ENCODE assay signal across 22 mouse cellular contexts in genomic region chr1:118380105-118380786, GRCm38 (mm10). TPM values are rescaled to one million over a fixed set of nuclear protein-coding genes. Genes with fewer than 3 reads are reported as not detected.
DNase-seq lines count a peak whose midpoint lies in the region; ATAC-seq and TF ChIP-seq lines count a peak whose summit lies in the region.
"Had no signal": no experiment of that assay in that cellular context is flagged by ENCODE, and none has a peak within 500 bp of the region (broad histone marks: within the 10 kb centered on the region; RNA-seq: fewer than 3 reads in every experiment).

No protein-coding gene starts in this region.

- peak; percentile 49; the same call in 1 of the 2 replicates for TF ChIP-seq EP300 in liver, postnatal 0 days (IDR thresholded peaks at IDR 0.05; ENCODE audit: low read depth)

- no peak for TF ChIP-seq CTCF in liver, postnatal 0 days (IDR thresholded peaks at IDR 0.05; ENCODE audit: low read depth)

- H3K27me3 ChIP-seq in liver, postnatal 0 days (ENCODE audit: insufficient read depth, low read length), result no peaks in the 10 kb centered on the region
- H3K27me3 ChIP-seq in hindbrain, embryonic 14.5 days (ENCODE audit: control insufficient read depth, insufficient read depth, low read length), result no peaks in the 10 kb centered on the region
- H3K27me3 ChIP-seq: embryonic facial prominence, embryonic 13.5 days; hindbrain, embryonic 15.5 days had no signal

- no peak overlapping the region for H3K4me2 ChIP-seq in liver, postnatal 0 days (ENCODE audit: low read depth, low read length)
- H3K4me2 ChIP-seq in hindbrain, embryonic 14.5 days (replicated peaks), result no peak overlapping the region
- H3K4me2 ChIP-seq: embryonic facial prominence, embryonic 13.5 days; hindbrain, embryonic 15.5 days had no signal

- peak; percentile 68 for ATAC-seq in liver, postnatal 0 days
- ATAC-seq in granulocyte monocyte progenitor cell, adult 5-6 weeks (replicated peaks; ENCODE audit: poor library complexity, severe bottlenecking), result peak; percentile 93
- 0 out of 2 replicates have a peak, but pooled peaks have one; percentile 43 for ATAC-seq in monocyte, adult 5-6 weeks (replicated peaks; ENCODE audit: insufficient number of reproducible peaks, low FRiP score, low TSS enrichment, poor library complexity, severe bottlenecking)
- no peak for ATAC-seq in hindbrain, embryonic 14.5 days (ENCODE audit: low FRiP score)
- ATAC-seq: forebrain, embryonic 14.5 days; inflammation-experienced regulatory T-cells, adult 6 months had no signal

- peak overlapping the region; percentile 66 for H3K27ac ChIP-seq in liver, postnatal 0 days (ENCODE audit: low read depth)
- no peak overlapping the region for H3K27ac ChIP-seq in hindbrain, embryonic 14.5 days
- H3K27ac ChIP-seq: embryonic facial prominence, embryonic 13.5 days; forebrain, embryonic 10.5 days; gastrocnemius, adult 2 months; heart, embryonic 10.5 days; hindbrain, embryonic 10.5 days; hindbrain, embryonic 15.5 days had no signal

- no peaks in the 10 kb centered on the region for H3K4me1 ChIP-seq in liver, postnatal 0 days (ENCODE audit: insufficient read depth)
- H3K4me1 ChIP-seq in hindbrain, embryonic 14.5 days (replicated peaks; ENCODE audit: control insufficient read depth, insufficient read depth, low read length), result no peaks in the 10 kb centered on the region
- H3K4me1 ChIP-seq: embryonic facial prominence, embryonic 13.5 days; forebrain, embryonic 10.5 days; heart, embryonic 10.5 days; hindbrain, embryonic 10.5 days; hindbrain, embryonic 15.5 days had no signal

- H3K36me3 ChIP-seq in liver, postnatal 0 days (replicated peaks; ENCODE audit: insufficient read depth, low read length), result no peaks in the 10 kb centered on the region
- H3K36me3 ChIP-seq in hindbrain, embryonic 14.5 days (replicated peaks; ENCODE audit: control insufficient read depth, insufficient read depth), result no peaks in the 10 kb centered on the region
- H3K36me3 ChIP-seq: embryonic facial prominence, embryonic 13.5 days; heart, embryonic 10.5 days; hindbrain, embryonic 10.5 days; hindbrain, embryonic 15.5 days had no signal

- peak; percentile 22 for DNase-seq in adrenal gland, postnatal 10 days
- DNase-seq in adrenal gland, adult 8-10 months, result no peak
- DNase-seq in liver, postnatal 0 days, result peak; percentile 44
- DNase-seq in liver, result no peak
- DNase-seq in left cerebral cortex, adult 8-10 months (ENCODE audit: low spot score in 2 of 2), result no peak
- DNase-seq in hindbrain, embryonic 14.5 days (ENCODE audit: low spot score), result no peak
- DNase-seq: cerebellum, adult 18-20 months; cerebellum, adult 9-11 months; cerebellum, postnatal 36 days; gastrocnemius, adult 2 months; gastrocnemius, postnatal 25 days; heart, adult 11 months; heart, postnatal 14 days had no signal

- no peaks in the 10 kb centered on the region for H3K9me3 ChIP-seq in liver, postnatal 0 days (ENCODE audit: low read length)
- H3K9me3 ChIP-seq in hindbrain, embryonic 14.5 days (ENCODE audit: control insufficient read depth, low read length), result no peaks in the 10 kb centered on the region
- H3K9me3 ChIP-seq: embryonic facial prominence, embryonic 13.5 days; forebrain, embryonic 10.5 days; heart, embryonic 10.5 days; hindbrain, embryonic 10.5 days; hindbrain, embryonic 15.5 days had no signal

- 64% methylated on average over 8 of the region's 8 CpGs for WGBS in liver, postnatal 0 days (ENCODE audit: insufficient replicate concordance)
- 80% methylated on average over 8 of the region's 8 CpGs for WGBS in hindbrain, embryonic 14.5 days

- H3K9ac ChIP-seq in liver, postnatal 0 days (replicated peaks), result no peak overlapping the region
- no peak overlapping the region for H3K9ac ChIP-seq in hindbrain, embryonic 14.5 days
- H3K9ac ChIP-seq: embryonic facial prominence, embryonic 13.5 days; hindbrain, embryonic 15.5 days had no signal

- no peak overlapping the region for H3K4me3 ChIP-seq in liver, postnatal 0 days (ENCODE audit: low read depth, low read length)
- H3K4me3 ChIP-seq in hindbrain, embryonic 14.5 days (replicated peaks; ENCODE audit: low read length), result no peak overlapping the region
- H3K4me3 ChIP-seq: embryonic facial prominence, embryonic 13.5 days; forebrain, embryonic 10.5 days; gastrocnemius, adult 2 months; heart, embryonic 10.5 days; hindbrain, embryonic 10.5 days; hindbrain, embryonic 15.5 days had no signal

RNA-seq across cellular contexts. Expression of gene Clasp1, which starts 8.6 kb away (rescaled TPM):
- total RNA-seq in adrenal gland, postnatal 10 days (2021), result 10 to 100 TPM; 39.7 to 60.7 TPM
- 10 to 100 TPM; 43.2 to 66.6 (median 54.4) TPM for total RNA-seq in adrenal gland, adult 8-10 months (2022)
- polyA plus RNA-seq in liver, postnatal 0 days (2015; fragmentation: Nextera tagmentation; extraction: Ambion mirVana), result 5.4 and 6.4 TPM in 2 replicates
- total RNA-seq in granulocyte monocyte progenitor cell, adult 5-6 weeks (2014; fragmentation: Nextera tagmentation), result 42.8 and 51.1 TPM in 2 replicates
- 40.1 and 51.1 TPM in 2 replicates for total RNA-seq in granulocyte monocyte progenitor cell, adult 5-6 weeks (2017)
- 27.5 to 66.1 TPM (median 30.9 TPM) in 3 replicates for total RNA-seq in monocyte, adult 5-6 weeks (2017)
- 100 to 1,000 TPM; 104 to 124 (median 113) TPM for total RNA-seq in left cerebral cortex, adult 8-10 months (2022)
- polyA plus RNA-seq in hindbrain, embryonic 14.5 days (2014; fragmentation: Nextera tagmentation; extraction: Ambion mirVana), result 115 and 130 TPM in 2 replicates

RNA-seq across cellular contexts. Expression of gene Nifk, which starts 58.6 kb away (rescaled TPM):
- 10 to 100 TPM; 37.7 to 44.7 TPM for total RNA-seq in adrenal gland, postnatal 10 days (2021)
- 10 to 100 TPM; 32.7 to 42.0 (median 37.7) TPM for total RNA-seq in adrenal gland, adult 8-10 months (2022)
- 37.0 and 39.2 TPM in 2 replicates for polyA plus RNA-seq in liver, postnatal 0 days (2015; fragmentation: Nextera tagmentation; extraction: Ambion mirVana)
- 109 and 114 TPM in 2 replicates for total RNA-seq in granulocyte monocyte progenitor cell, adult 5-6 weeks (2014; fragmentation: Nextera tagmentation)
- total RNA-seq in granulocyte monocyte progenitor cell, adult 5-6 weeks (2017), result 154 and 167 TPM in 2 replicates
- total RNA-seq in monocyte, adult 5-6 weeks (2017), result 40.1 to 43.9 TPM (median 40.5 TPM) in 3 replicates
- 10 to 100 TPM; 17.6 to 22.6 (median 19.9) TPM for total RNA-seq in left cerebral cortex, adult 8-10 months (2022)
- polyA plus RNA-seq in hindbrain, embryonic 14.5 days (2014; fragmentation: Nextera tagmentation; extraction: Ambion mirVana), result 68.2 and 71.2 TPM in 2 replicates

Comparison
In these comparisons a context has a peak if more than half of its experiments do, and no peak if none do; other contexts are left out.
1. DNase-seq: peak in adrenal gland, postnatal 10 days (single experiment) and liver, postnatal 0 days (single experiment); none in adrenal gland, adult 8-10 months (single experiment), liver (single experiment), left cerebral cortex, adult 8-10 months (0 of 2) and hindbrain, embryonic 14.5 days (single experiment).